Mouse (Mus musculus) intestine, embryonic 16.5 days (tissue): ENCODE measurements at regions not wholly inside any gene's neighbourhood (a gene's known extent, or its start where the extent isn't known, plus 50 kb on each side); places are given as distances from the start of the nearest gene placed in this dataset.
A peak's percentile ranks its signal among the peaks of the same experiment; 100 is the strongest.

Experiments
- ATAC-seq: fragments of 200-750 bp; cut with Nextera tagmentation; 2 replicates; pipeline ENCODE4 v1.8.0; 2017; ENCODE audit warnings: moderate TSS enrichment, moderate library complexity
- H3K27ac ChIP-seq: fragments of 300-500 bp; sonication (generic); 2 replicates; pipeline ENCODE4 v1.5.1; 2014; ENCODE audit warnings: mild to moderate bottlenecking, low read length
- H3K27me3 ChIP-seq: fragments of 300-500 bp; sonication (generic); replicated peaks from 2 replicates; pipeline ENCODE4 v1.6.1; 2014; ENCODE audit warnings: low read length, control low read depth, mixed read lengths; ENCODE audit not compliant: control insufficient read depth, insufficient read depth
- H3K36me3 ChIP-seq: fragments of 300-500 bp; sonication (generic); 2 replicates; pipeline ENCODE4 v1.6.1; 2014; ENCODE audit warnings: low read length, control low read depth; ENCODE audit not compliant: control insufficient read depth, insufficient read depth
- H3K4me1 ChIP-seq: fragments of 300-500 bp; sonication (generic); 2 replicates; pipeline ENCODE4 v1.6.1; 2014; ENCODE audit warnings: low read length, control low read depth, mixed read lengths; ENCODE audit not compliant: control insufficient read depth, insufficient read depth
- H3K4me2 ChIP-seq: fragments of 300-500 bp; sonication (generic); 2 replicates; pipeline ENCODE4 v1.6.1; 2014; ENCODE audit warnings: low read depth, low read length, control low read depth
- H3K4me3 ChIP-seq: fragments of 300-500 bp; sonication (generic); 2 replicates; pipeline ENCODE4 v1.5.1; 2014; ENCODE audit warnings: mild to moderate bottlenecking, low read length
- H3K9ac ChIP-seq: fragments of 300-500 bp; sonication (generic); 2 replicates; pipeline ENCODE4 v1.6.1; 2014; ENCODE audit warnings: low read depth, low read length
- H3K9me3 ChIP-seq: fragments of 300-500 bp; sonication (generic); 2 replicates; pipeline ENCODE4 v1.6.1; 2016; ENCODE audit warnings: low read length, control low read depth; ENCODE audit not compliant: control insufficient read depth
- WGBS: fragments of 180-500 bp; shearing (Covaris S2); extraction: QIAGEN DNeasy Blood & Tissue Kit; methylation state at CpG from one replicate; pipeline ENCODE4 v1.1.7; 2014; 5-methylcytosine and 5-hydroxymethylcytosine counted together

GRCm38 (mm10) chr7:35988449-35989109 lies 185.8 kb upstream of the Zfp507 start:
- H3K4me1 ChIP-seq = no peaks in the 10 kb centered on the region
- no peak overlapping the region for H3K4me2 ChIP-seq
- WGBS = 61% methylated on average over 13 of the region's 13 CpGs
- no peak overlapping the region for H3K9ac ChIP-seq
- no peak overlapping the region for H3K27ac ChIP-seq
- H3K4me3 ChIP-seq = no peak overlapping the region
- ATAC-seq = no peak
- H3K9me3 ChIP-seq = no peaks in the 10 kb centered on the region
- H3K27me3 ChIP-seq = no peaks in the 10 kb centered on the region
- no peaks in the 10 kb centered on the region for H3K36me3 ChIP-seq

- no peaks in the 10 kb centered on the region for H3K27me3 ChIP-seq
- 74% methylated on average over 9 of the region's 9 CpGs for WGBS
- no peaks in the 10 kb centered on the region for H3K9me3 ChIP-seq
- H3K4me2 ChIP-seq = no peak overlapping the region
- no peak overlapping the region for H3K4me3 ChIP-seq
- no peak overlapping the region for H3K9ac ChIP-seq
- H3K36me3 ChIP-seq = no peaks in the 10 kb centered on the region
- no peak overlapping the region for H3K27ac ChIP-seq
- no peaks in the 10 kb centered on the region for H3K4me1 ChIP-seq
- ATAC-seq = no peak
Measured at GRCm38 (mm10) chr7:35977986-35978385, 175.2 kb upstream of the Zfp507 start.

GRCm38 (mm10) chr7:35958731-35959130 lies 155.9 kb upstream of the Zfp507 start:
- 41% methylated on average over 5 of the region's 5 CpGs for WGBS
- Histone ChIP-seq H3K4me2 (no peak overlapping the region), H3K27ac (no peak overlapping the region), H3K36me3 (no peaks in the 10 kb centered on the region), H3K9ac (no peak overlapping the region), H3K4me3 (no peak overlapping the region), H3K27me3 (no peaks in the 10 kb centered on the region), H3K4me1 (no peaks in the 10 kb centered on the region), H3K9me3 (no peaks in the 10 kb centered on the region)
- ATAC-seq = no peak

- H3K9me3 ChIP-seq = no peaks in the 10 kb centered on the region
- no peak overlapping the region for H3K4me3 ChIP-seq
- whole genome bisulfite sequencing = 32% methylated on average over 2 of the region's 2 CpGs
- ATAC-seq = no peak
- no peak overlapping the region for H3K27ac ChIP-seq
- H3K4me1 ChIP-seq = no peaks in the 10 kb centered on the region
- no peaks in the 10 kb centered on the region for H3K27me3 ChIP-seq
- no peak overlapping the region for H3K9ac ChIP-seq
- H3K4me2 ChIP-seq = no peak overlapping the region
- no peaks in the 10 kb centered on the region for H3K36me3 ChIP-seq
Measured at GRCm38 (mm10) chr7:35958052-35958451, 155.2 kb upstream of the Zfp507 start.

GRCm38 (mm10) chr7:35948794-35949193 lies 146.0 kb upstream of the Zfp507 start:
- no peaks in the 10 kb centered on the region for H3K9me3 ChIP-seq
- H3K4me1 ChIP-seq = peaks cover 9% of the 10 kb centered on the region
- WGBS = 11% methylated on average over 6 of the region's 6 CpGs
- no peak overlapping the region for H3K9ac ChIP-seq
- ATAC-seq = no peak
- H3K27me3 ChIP-seq = no peaks in the 10 kb centered on the region
- H3K4me2 ChIP-seq = peak overlapping the region; percentile 42
- no peaks in the 10 kb centered on the region for H3K36me3 ChIP-seq
- H3K4me3 ChIP-seq = no peak overlapping the region
- H3K27ac ChIP-seq = no peak overlapping the region

- ATAC-seq = peak; percentile 95
- H3K9ac ChIP-seq = no peak overlapping the region
- no peak overlapping the region for H3K4me3 ChIP-seq
- peak overlapping the region; percentile 42 for H3K4me2 ChIP-seq
- H3K36me3 ChIP-seq = no peaks in the 10 kb centered on the region
- H3K27ac ChIP-seq = no peak overlapping the region
- no peaks in the 10 kb centered on the region for H3K27me3 ChIP-seq
- H3K9me3 ChIP-seq = no peaks in the 10 kb centered on the region
- peaks cover 9% of the 10 kb centered on the region for H3K4me1 ChIP-seq
- WGBS = 5% methylated on average over 13 of the region's 13 CpGs
Measured at GRCm38 (mm10) chr7:35948389-35948788, 145.6 kb upstream of the Zfp507 start.

GRCm38 (mm10) chr7:35941086-35941485 lies 138.3 kb upstream of the Zfp507 start:
- 78% methylated on average over 3 of the region's 3 CpGs for WGBS

GRCm38 (mm10) chr7:35938123-35938869 lies 135.5 kb upstream of the Zfp507 start:
- no peak for ATAC-seq
- WGBS = 69% methylated on average over 13 of the region's 13 CpGs

More at GRCm38 (mm10) chr7:35941086-35941485, 138.3 kb upstream of the Zfp507 start:
- Histone ChIP-seq H3K4me2 (no peak overlapping the region), H3K4me3 (no peak overlapping the region), H3K27ac (no peak overlapping the region), H3K27me3 (no peaks in the 10 kb centered on the region), H3K9me3 (no peaks in the 10 kb centered on the region), H3K9ac (no peak overlapping the region), H3K4me1 (no peaks in the 10 kb centered on the region), H3K36me3 (no peaks in the 10 kb centered on the region)
- no peak for ATAC-seq

GRCm38 (mm10) chr7:35926749-35927148 lies 123.9 kb upstream of the Zfp507 start:
- 91% methylated on average over 4 of the region's 4 CpGs for WGBS
- no peaks in the 10 kb centered on the region for H3K4me1 ChIP-seq
- H3K36me3 ChIP-seq = no peaks in the 10 kb centered on the region
- ATAC-seq = no peak
- no peaks in the 10 kb centered on the region for H3K27me3 ChIP-seq
- H3K9me3 ChIP-seq = no peaks in the 10 kb centered on the region
- no peak overlapping the region for H3K9ac ChIP-seq
- no peak overlapping the region for H3K4me2 ChIP-seq
- no peak overlapping the region for H3K4me3 ChIP-seq
- no peak overlapping the region for H3K27ac ChIP-seq

More at GRCm38 (mm10) chr7:35938123-35938869, 135.5 kb upstream of the Zfp507 start:
- no peaks in the 10 kb centered on the region for H3K27me3 ChIP-seq
- no peaks in the 10 kb centered on the region for H3K9me3 ChIP-seq
- H3K27ac ChIP-seq = no peak overlapping the region
- no peak overlapping the region for H3K4me3 ChIP-seq
- no peaks in the 10 kb centered on the region for H3K36me3 ChIP-seq
- no peak overlapping the region for H3K9ac ChIP-seq
- no peak overlapping the region for H3K4me2 ChIP-seq
- no peaks in the 10 kb centered on the region for H3K4me1 ChIP-seq
